Mouse (Mus musculus) left cerebral cortex, postnatal 4 days (tissue): ENCODE results near the gene Kpna2. TPM values are rescaled to one million over a fixed set of nuclear protein-coding genes. Genes with fewer than 3 reads are reported as not detected.

Experiments
- DNase-seq: peaks from one replicate; pipeline ENCODE4 v3.0.0-alpha.2; 2022
- intact Hi-C: fragments of 180-260 bp; cut with DNase I; formaldehyde crosslinking; loops from one replicate; pipeline ENCODE4 v1.15.1; 2025
- total RNA-seq, 2 experiments: library from RNA; stranded (reverse); gene quantifications; 2 replicates each; pipeline ENCODE4 v1.2.3; 2021

Gene Kpna2
- total RNA-seq, 2 experiments from 2014 or later, result 43.4 to 53.2 TPM

DNA sequence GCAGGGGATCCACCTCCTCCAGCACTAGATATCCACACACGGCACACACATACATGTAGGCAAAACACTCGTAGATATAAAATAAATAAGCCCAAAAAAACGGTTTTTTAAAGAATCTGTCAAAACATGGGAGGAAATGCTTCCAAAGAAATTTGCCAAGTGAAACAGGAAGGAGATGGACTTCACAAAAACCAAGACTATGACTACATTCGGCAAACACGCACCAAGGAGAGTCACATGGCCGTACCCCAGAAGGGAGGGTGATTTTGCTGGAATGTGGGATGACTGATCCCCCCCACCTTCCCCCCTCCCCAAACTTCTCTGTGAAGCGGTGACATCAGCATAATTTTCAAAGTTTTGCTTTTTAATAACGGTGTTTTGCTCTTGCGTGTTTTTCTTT, 45.2 kb downstream of the Kpna2 start:
- no peak for DNase-seq
- intact Hi-C loops, result no loop called here

Other genes starting within 250 kb of the Kpna2 start
- gene Pecam1, start 248.9 kb downstream of the Kpna2 start, total RNA-seq, result 10 to 100 TPM; 17.7 TPM
- gene Milr1, start 248.3 kb downstream of the Kpna2 start, total RNA-seq, result under 1 TPM; 0.56 to 0.93 TPM
- 1 to 10 TPM; 5.2 to 6.2 TPM for gene Polg2, start 220.0 kb downstream of the Kpna2 start, total RNA-seq
- 100 to 1,000 TPM; 737 to 784 TPM for gene Ddx5, start 210.4 kb downstream of the Kpna2 start, total RNA-seq
- 10 to 100 TPM; 14.6 to 19.6 TPM for gene Cep95, start 210.3 kb downstream of the Kpna2 start, total RNA-seq
- gene Smurf2, start 78.8 kb downstream of the Kpna2 start, total RNA-seq, result 10 to 100 TPM; 45.6 to 48.6 TPM
- gene 1810010H24Rik, start 26.1 kb upstream of the Kpna2 start, total RNA-seq, result 1 to 10 TPM; 4.2 to 4.7 TPM
- 10 to 100 TPM; 88.8 to 90.4 TPM for gene Bptf, start 132.6 kb upstream of the Kpna2 start, total RNA-seq
- gene Nol11, start 189.8 kb upstream of the Kpna2 start, total RNA-seq, result 10 to 100 TPM; 33.0 to 35.2 TPM